Mouse (Mus musculus): ENCODE data around the gene Camta1.

- peak; percentile 83 for TF ChIP-seq CTCF (IDR thresholded peaks at IDR 0.05; ENCODE audit: low read depth)
- TF ChIP-seq EP300 (optimal IDR thresholded peaks at IDR 0.05): no peak
Observed at GRCm38 (mm10) chr4:151483299-151483976, 378.2 kb downstream of the Camta1 start.

Data from stomach, postnatal 0 days (tissue).